Mouse (Mus musculus) myocyte (in vitro differentiated cells): ENCODE measurements around the gene Tnrc6c.

Source experiments
- POLR2A ChIP-seq: IDR thresholded peaks from one replicate; pipeline ENCODE4 v1.6.1; 2011; ENCODE audit warnings: low read depth, mild to moderate bottlenecking, control low read depth, moderate library complexity; ENCODE audit not compliant: insufficient read length
- TCF12 ChIP-seq: IDR thresholded peaks from one replicate; pipeline ENCODE4 v1.6.1; 2011; ENCODE audit warnings: mild to moderate bottlenecking, control low read depth; ENCODE audit not compliant: poor library complexity, insufficient read depth, severe bottlenecking

DNA sequence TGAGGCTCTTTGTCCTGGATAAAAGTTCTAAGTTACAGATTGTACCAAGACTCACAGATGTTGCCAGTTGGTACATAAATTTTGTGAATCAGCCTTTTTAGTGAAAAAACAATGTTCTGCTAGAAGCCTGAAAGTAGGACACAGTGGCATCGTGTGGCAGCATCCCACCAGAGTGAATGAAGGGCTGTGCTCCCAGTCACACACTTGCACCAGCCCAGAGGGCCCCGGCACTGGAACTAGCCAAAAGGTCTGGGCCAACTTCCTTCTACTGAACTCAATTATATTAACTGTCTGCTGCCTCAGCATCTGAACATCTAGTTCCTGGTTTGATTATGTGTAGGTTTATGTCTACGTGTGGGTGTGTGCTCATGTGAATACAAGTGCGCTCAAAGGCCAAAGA is 72.9 kb downstream of the Tnrc6c start:
- TF ChIP-seq TCF12 (no peak), POLR2A (no peak)
